Mouse (Mus musculus): ENCODE measurements at regions not wholly inside any gene's neighbourhood (a gene's known extent, or its start where the extent isn't known, plus 50 kb on each side); places are given as distances from the start of the nearest gene placed in this dataset.

- no peak for DNase-seq (ENCODE audit: low spot score)
Measured at GRCm38 (mm10) chr2:167878255-167878865, 53.5 kb upstream of the Ptpn1 start.

GRCm38 (mm10) chr2:167877254-167877870, 54.5 kb upstream of the Ptpn1 start:
- DNase-seq (ENCODE audit: low spot score), result no peak

GRCm38 (mm10) chr2:167872507-167872906, 59.4 kb upstream of the Ptpn1 start:
- DNase-seq (ENCODE audit: low spot score), result no peak

GRCm38 (mm10) chr2:167870153-167870552, 61.7 kb upstream of the Ptpn1 start:
- no peak for DNase-seq (ENCODE audit: low spot score)

- DNase-seq (ENCODE audit: low spot score), result no peak
Measured at GRCm38 (mm10) chr2:167866751-167867150, 65.1 kb upstream of the Ptpn1 start.

- DNase-seq (ENCODE audit: low spot score), result no peak
Measured at GRCm38 (mm10) chr2:167865525-167865924, 66.3 kb upstream of the Ptpn1 start.

GRCm38 (mm10) chr2:167864672-167865071, 67.2 kb upstream of the Ptpn1 start:
- no peak for DNase-seq (ENCODE audit: low spot score)

GRCm38 (mm10) chr2:167864228-167864627, 67.6 kb upstream of the Ptpn1 start:
- no peak for DNase-seq (ENCODE audit: low spot score)

GRCm38 (mm10) chr2:167863616-167864015, 68.2 kb upstream of the Ptpn1 start:
- no peak for DNase-seq (ENCODE audit: low spot score)

GRCm38 (mm10) chr2:167861178-167861520, 70.7 kb upstream of the Ptpn1 start:
- no peak for DNase-seq (ENCODE audit: low spot score)

- no peak for DNase-seq (ENCODE audit: low spot score)
Measured at GRCm38 (mm10) chr2:167860457-167861177, 71.2 kb upstream of the Ptpn1 start.

GRCm38 (mm10) chr2:167859575-167859974, 72.3 kb upstream of the Ptpn1 start:
- no peak for DNase-seq (ENCODE audit: low spot score)

- no peak for DNase-seq (ENCODE audit: low spot score)
Measured at GRCm38 (mm10) chr2:167858346-167858745, 73.5 kb upstream of the Ptpn1 start.

GRCm38 (mm10) chr2:167857911-167858310, 73.9 kb upstream of the Ptpn1 start:
- no peak for DNase-seq (ENCODE audit: low spot score)

GRCm38 (mm10) chr2:167856920-167857475, 74.9 kb upstream of the Ptpn1 start:
- no peak for DNase-seq (ENCODE audit: low spot score)

GRCm38 (mm10) chr2:167856020-167856419, 75.8 kb upstream of the Ptpn1 start:
- DNase-seq (ENCODE audit: low spot score), result no peak

- DNase-seq (ENCODE audit: low spot score), result no peak
Measured at GRCm38 (mm10) chr2:167854060-167854459, 77.8 kb upstream of the Ptpn1 start.

GRCm38 (mm10) chr2:167853411-167853821, 78.4 kb upstream of the Ptpn1 start:
- DNase-seq (ENCODE audit: low spot score), result no peak

GRCm38 (mm10) chr2:167852582-167852981, 79.3 kb upstream of the Ptpn1 start:
- no peak for DNase-seq (ENCODE audit: low spot score)

GRCm38 (mm10) chr2:167851216-167851896, 80.5 kb upstream of the Ptpn1 start:
- no peak for DNase-seq (ENCODE audit: low spot score)

GRCm38 (mm10) chr2:167849999-167850552, 81.8 kb upstream of the Ptpn1 start:
- DNase-seq (ENCODE audit: low spot score), result no peak
